Mouse (Mus musculus): ENCODE results near the gene Rgs16.

Rgs16 gene

GRCm38 (mm10) chr1:153720935-153721334, 19.2 kb upstream of the Rgs16 start:
- DNase-seq (ENCODE audit: low spot score): no peak

GRCm38 (mm10) chr1:153721565-153722310, 18.4 kb upstream of the Rgs16 start:
- DNase-seq (ENCODE audit: low spot score): no peak

- DNase-seq (ENCODE audit: low spot score): no peak
Measured at GRCm38 (mm10) chr1:153723426-153723825, 16.7 kb upstream of the Rgs16 start.

- DNase-seq (ENCODE audit: low spot score): no peak
Measured at GRCm38 (mm10) chr1:153726636-153727035, 13.5 kb upstream of the Rgs16 start.

- no peak for DNase-seq (ENCODE audit: low spot score)
Measured at GRCm38 (mm10) chr1:153729806-153730205, 10.3 kb upstream of the Rgs16 start.

GRCm38 (mm10) chr1:153730671-153731070, 9.5 kb upstream of the Rgs16 start:
- DNase-seq (ENCODE audit: low spot score): no peak

GRCm38 (mm10) chr1:153733181-153733580, 7.0 kb upstream of the Rgs16 start:
- DNase-seq (ENCODE audit: low spot score): no peak

GRCm38 (mm10) chr1:153734866-153735265, 5.3 kb upstream of the Rgs16 start:
- DNase-seq (ENCODE audit: low spot score): no peak

- no peak for DNase-seq (ENCODE audit: low spot score)
Measured at GRCm38 (mm10) chr1:153736096-153736495, 4.1 kb upstream of the Rgs16 start.

- no peak for DNase-seq (ENCODE audit: low spot score)
Measured at GRCm38 (mm10) chr1:153737101-153738085, 2.8 kb upstream of the Rgs16 start.

- DNase-seq (ENCODE audit: low spot score): no peak
Measured at GRCm38 (mm10) chr1:153739437-153740015, 623 bp upstream of the Rgs16 start.

- no peak for DNase-seq (ENCODE audit: low spot score)
Measured at GRCm38 (mm10) chr1:153740775-153741400, 739 bp downstream of the Rgs16 start.

- DNase-seq (ENCODE audit: low spot score): no peak
Measured at GRCm38 (mm10) chr1:153741551-153742316, 1.6 kb downstream of the Rgs16 start.

- DNase-seq (ENCODE audit: low spot score): peak; percentile 72
Measured at GRCm38 (mm10) chr1:153742374-153743155, 2.4 kb downstream of the Rgs16 start.

- DNase-seq (ENCODE audit: low spot score): no peak
Measured at GRCm38 (mm10) chr1:153746119-153746670, 6.0 kb downstream of the Rgs16 start.

- DNase-seq (ENCODE audit: low spot score): peak; percentile 58
Measured at GRCm38 (mm10) chr1:153746728-153747127, 6.6 kb downstream of the Rgs16 start.

- DNase-seq (ENCODE audit: low spot score): no peak
Measured at GRCm38 (mm10) chr1:153747861-153748530, 7.8 kb downstream of the Rgs16 start.

- DNase-seq (ENCODE audit: low spot score): peak; percentile 44
Measured at GRCm38 (mm10) chr1:153748549-153748948, 8.4 kb downstream of the Rgs16 start.

GRCm38 (mm10) chr1:153749211-153749801, 9.2 kb downstream of the Rgs16 start, which contains the start of gene Rnasel:
Gene Rnasel (plus strand): TSS chr1:153749426.
- DNase-seq (ENCODE audit: low spot score): peak; percentile 68
